Mouse (Mus musculus): Measurements from ENCODE around the gene Katna1.
A peak's percentile ranks its signal among the peaks of the same experiment; 100 is the strongest.
"Not testable (repeated sequence)": the region's sequence is repeated elsewhere in the genome, so short reads cannot be mapped to it uniquely, and the experiment has no call there.

Katna1 gene

GRCm38 (mm10) chr10:7725751-7726500 is at the start of gene Katna1:
Gene Katna1 (plus strand): TSS chr10:7726000.
- DNase-seq: peak; percentile 99

GRCm38 (mm10) chr10:7680731-7681301 is 45.0 kb upstream of the Katna1 start, which contains the start of the genes Pcmt1 and Lats1:
Gene Pcmt1 (minus strand): TSS chr10:7681136.
Gene Lats1 (plus strand): TSS chr10:7681214.
- DNase-seq: peak; percentile 88

GRCm38 (mm10) chr10:7681343-7682025 is 44.3 kb upstream of the Katna1 start:
- DNase-seq: peak; percentile 77

GRCm38 (mm10) chr10:7682249-7682648 is 43.6 kb upstream of the Katna1 start:
- no peak for DNase-seq

- DNase-seq: no peak
Measured at GRCm38 (mm10) chr10:7686902-7687301, 38.9 kb upstream of the Katna1 start.

- DNase-seq: no peak
Measured at GRCm38 (mm10) chr10:7695286-7695685, 30.5 kb upstream of the Katna1 start.

- no peak for DNase-seq
Measured at GRCm38 (mm10) chr10:7700120-7700519, 25.7 kb upstream of the Katna1 start.

GRCm38 (mm10) chr10:7702586-7702985 is 23.2 kb upstream of the Katna1 start:
- DNase-seq: no peak

GRCm38 (mm10) chr10:7710121-7710520 is 15.7 kb upstream of the Katna1 start:
- DNase-seq: no peak

- DNase-seq: no peak
Measured at GRCm38 (mm10) chr10:7712506-7712905, 13.3 kb upstream of the Katna1 start.

- DNase-seq: no peak
Measured at GRCm38 (mm10) chr10:7715056-7715455, 10.7 kb upstream of the Katna1 start.

GRCm38 (mm10) chr10:7726501-7726812 is 657 bp downstream of the Katna1 start:
- DNase-seq: no peak

GRCm38 (mm10) chr10:7727011-7727410 is 1.2 kb downstream of the Katna1 start:
- no peak for DNase-seq

- DNase-seq: no peak
Measured at GRCm38 (mm10) chr10:7731582-7731981, 5.8 kb downstream of the Katna1 start.

- DNase-seq: no peak
Measured at GRCm38 (mm10) chr10:7737122-7737521, 11.3 kb downstream of the Katna1 start.

GRCm38 (mm10) chr10:7737914-7738313 is 12.1 kb downstream of the Katna1 start:
- peak; percentile 9 for DNase-seq

GRCm38 (mm10) chr10:7745528-7745927 is 19.7 kb downstream of the Katna1 start:
- DNase-seq: not testable (repeated sequence)

- DNase-seq: no peak
Measured at GRCm38 (mm10) chr10:7748752-7749151, 23.0 kb downstream of the Katna1 start.

GRCm38 (mm10) chr10:7757544-7757943 is 31.7 kb downstream of the Katna1 start:
- DNase-seq: no peak

GRCm38 (mm10) chr10:7772346-7772745 is 46.5 kb downstream of the Katna1 start:
- DNase-seq: no peak

- no peak for DNase-seq
Measured at GRCm38 (mm10) chr10:7772769-7773168, 47.0 kb downstream of the Katna1 start.

- no peak for DNase-seq
Measured at GRCm38 (mm10) chr10:7775421-7775820, 49.6 kb downstream of the Katna1 start.

- DNase-seq: no peak
Measured at GRCm38 (mm10) chr10:7778361-7778760, 52.6 kb downstream of the Katna1 start.

- DNase-seq: no peak
Measured at GRCm38 (mm10) chr10:7779751-7780237, 54.0 kb downstream of the Katna1 start.

Measured in liver (tissue).